Mouse (Mus musculus) limb, embryonic 14.5 days (tissue): ENCODE results near the gene Fam50b. TPM values are rescaled to one million over a fixed set of nuclear protein-coding genes. Genes with fewer than 3 reads are reported as not detected.
A peak's percentile ranks its signal among the peaks of the same experiment; 100 is the strongest.

Source experiments
- ATAC-seq: fragments of 200-750 bp; cut with Nextera tagmentation; 2 replicates; pipeline ENCODE4 v1.8.0; 2017; ENCODE audit warnings: low read depth, moderate number of reproducible peaks, moderate TSS enrichment; ENCODE audit not compliant: low FRiP score
- DNase-seq: peaks from one replicate; pipeline ENCODE4 v3.0.0-alpha.2; 2015; ENCODE audit warnings: low spot score
- H3K27ac ChIP-seq: fragments of 300-500 bp; sonication (generic); replicated peaks from 2 replicates; pipeline ENCODE4 v1.5.1; 2014; ENCODE audit warnings: low read depth, mild to moderate bottlenecking, low read length, moderate library complexity, mixed read lengths
- H3K27me3 ChIP-seq: fragments of 300-500 bp; sonication (generic); 2 replicates; pipeline ENCODE4 v1.6.1; 2014; ENCODE audit warnings: low read length, mixed read lengths; ENCODE audit not compliant: control insufficient read depth, insufficient read depth
- H3K36me3 ChIP-seq: fragments of 300-500 bp; sonication (generic); 2 replicates; pipeline ENCODE4 v1.6.1; 2014; ENCODE audit warnings: mild to moderate bottlenecking, low read length, moderate library complexity, mixed read lengths; ENCODE audit not compliant: control insufficient read depth, insufficient read depth
- H3K4me1 ChIP-seq: fragments of 300-500 bp; sonication (generic); 2 replicates; pipeline ENCODE4 v1.6.1; 2014; ENCODE audit warnings: antibody characterized with exemption, low read length, mixed read lengths; ENCODE audit not compliant: control insufficient read depth, insufficient read depth
- H3K4me2 ChIP-seq: fragments of 300-500 bp; sonication (generic); replicated peaks from 2 replicates; pipeline ENCODE4 v1.6.1; 2014; ENCODE audit warnings: low read depth, mild to moderate bottlenecking, low read length, moderate library complexity; ENCODE audit not compliant: severe bottlenecking
- H3K4me3 ChIP-seq: fragments of 300-500 bp; sonication (generic); replicated peaks from 2 replicates; pipeline ENCODE4 v1.5.1; 2014; ENCODE audit warnings: low read length
- H3K9ac ChIP-seq: fragments of 300-500 bp; sonication (generic); 2 replicates; pipeline ENCODE4 v1.6.1; 2014; ENCODE audit warnings: mild to moderate bottlenecking, low read depth, low read length, moderate library complexity; ENCODE audit not compliant: severe bottlenecking
- H3K9me3 ChIP-seq: fragments of 300-500 bp; sonication (generic); 2 replicates; pipeline ENCODE4 v1.6.1; 2016; ENCODE audit warnings: low read length; ENCODE audit not compliant: control insufficient read depth
- POLR2A ChIP-seq: fragments of 200-500 bp; IDR thresholded peaks from 2 replicates; pipeline ENCODE4 v1.8.0; 2012; ENCODE audit warnings: inconsistent platforms, mild to moderate bottlenecking, moderate library complexity, borderline replicate concordance; ENCODE audit not compliant: insufficient read depth, insufficient read length; ENCODE audit errors: extremely low read depth
- WGBS: fragments of 180-500 bp; shearing (Covaris S2); extraction: QIAGEN DNeasy Blood & Tissue Kit; methylation state at CpG from one replicate; pipeline ENCODE4 v1.1.7; 2014; 5-methylcytosine and 5-hydroxymethylcytosine counted together
- polyA plus RNA-seq, 2 experiments: library from polyadenylated mRNA; depleted of rRNA in 1 of 2; stranded (reverse) in 1 of 2; unstranded in 1 of 2; fragments of >200 nt; fragmentation: Nextera tagmentation in 1 of 2; extraction: Ambion mirVana in 1 of 2; gene quantifications; 2 replicates each; pipeline versions ENCODE4 v1.2.1 to v1.2.3; 2012 to 2014

The Fam50b gene
- polyA plus RNA-seq, 2 experiments, result not detected

DNA sequence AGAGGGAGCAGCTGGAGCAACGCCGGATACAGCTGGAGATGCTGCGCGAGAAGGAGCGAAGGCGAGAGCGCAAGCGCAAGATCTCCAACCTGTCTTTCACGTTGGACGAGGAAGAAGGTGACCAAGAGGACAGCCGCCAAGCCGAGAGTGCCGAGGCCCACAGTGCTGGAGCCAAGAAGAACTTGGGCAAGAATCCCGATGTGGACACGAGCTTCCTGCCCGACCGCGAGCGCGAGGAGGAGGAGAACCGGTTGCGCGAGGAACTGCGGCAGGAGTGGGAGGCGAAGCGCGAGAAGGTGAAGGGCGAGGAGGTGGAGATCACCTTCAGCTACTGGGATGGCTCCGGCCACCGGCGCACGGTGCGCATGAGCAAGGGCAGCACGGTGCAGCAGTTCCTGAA lies 12.2 kb downstream of the Fam50b start:
- Histone ChIP-seq H3K27me3 (no peaks in the 10 kb centered on the region), H3K4me3 (no peak overlapping the region), H3K4me1 (0 out of 2 replicates have a peak, but pooled peaks cover 3% of the 10 kb centered on the region), H3K4me2 (no peak overlapping the region), H3K9ac (no peak overlapping the region), H3K27ac (no peak overlapping the region), H3K9me3 (no peaks in the 10 kb centered on the region), H3K36me3 (no peaks in the 10 kb centered on the region)
- 94% methylated on average over 34 of the region's 34 CpGs for WGBS
- no peak for TF ChIP-seq POLR2A
- ATAC-seq (no peak), DNase-seq (no peak)

DNA sequence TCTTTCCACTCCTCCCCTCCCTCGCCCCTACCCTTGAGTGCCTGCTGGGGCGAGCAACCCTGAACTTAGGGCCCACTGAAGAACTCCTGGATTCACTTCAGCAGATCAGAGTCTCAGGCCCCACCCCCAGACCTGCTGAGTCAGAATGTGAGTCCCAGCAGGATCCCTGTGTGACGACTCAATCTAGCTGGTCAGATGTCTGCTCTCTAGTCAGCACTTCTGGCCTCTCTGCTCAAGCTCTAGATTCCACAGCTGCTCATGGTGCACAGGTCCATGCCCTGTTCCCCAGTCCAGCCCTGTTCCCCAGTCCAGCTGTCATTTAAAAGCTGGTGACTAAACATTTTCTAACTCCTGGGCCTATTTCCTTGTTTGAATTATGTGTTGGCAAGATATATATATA lies 13.9 kb downstream of the Fam50b start:
- no peaks in the 10 kb centered on the region for H3K9me3 ChIP-seq
- H3K4me3 ChIP-seq, result no peak overlapping the region
- ATAC-seq (no peak), DNase-seq (no peak)
- H3K4me1 ChIP-seq, result no peaks in the 10 kb centered on the region
- TF ChIP-seq POLR2A, result no peak
- no peaks in the 10 kb centered on the region for H3K36me3 ChIP-seq
- WGBS, result 63% methylated on average over 3 of the region's 3 CpGs
- no peaks in the 10 kb centered on the region for H3K27me3 ChIP-seq
- H3K27ac ChIP-seq, result no peak overlapping the region
- H3K9ac ChIP-seq, result no peak overlapping the region
- H3K4me2 ChIP-seq, result no peak overlapping the region

DNA sequence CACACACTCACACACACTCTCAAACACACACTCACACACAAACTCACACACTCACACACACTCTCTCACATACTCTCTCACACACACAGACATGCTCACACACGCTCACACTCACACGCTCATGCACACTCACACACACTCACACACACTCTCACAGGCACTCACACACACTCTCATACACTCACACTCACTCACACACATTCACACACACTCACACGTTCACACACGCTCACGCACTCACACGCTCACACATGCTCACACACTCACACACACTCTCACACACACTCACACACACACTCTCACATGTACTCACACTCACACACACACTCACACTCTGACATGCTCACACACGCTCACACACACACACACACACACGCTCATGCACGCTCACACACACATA lies 24.6 kb downstream of the Fam50b start:
- Histone ChIP-seq H3K27me3 (no peaks in the 10 kb centered on the region), H3K9me3 (no peaks in the 10 kb centered on the region), H3K4me3 (no peak overlapping the region), H3K27ac (no peak overlapping the region), H3K36me3 (no peaks in the 10 kb centered on the region), H3K4me2 (no peak overlapping the region), H3K4me1 (peaks cover 18% of the 10 kb centered on the region), H3K9ac (no peak overlapping the region)
- DNase-seq (no peak), ATAC-seq (no peak)
- WGBS, result 97% methylated on average over 9 of the region's 9 CpGs
- TF ChIP-seq POLR2A, result no peak

DNA sequence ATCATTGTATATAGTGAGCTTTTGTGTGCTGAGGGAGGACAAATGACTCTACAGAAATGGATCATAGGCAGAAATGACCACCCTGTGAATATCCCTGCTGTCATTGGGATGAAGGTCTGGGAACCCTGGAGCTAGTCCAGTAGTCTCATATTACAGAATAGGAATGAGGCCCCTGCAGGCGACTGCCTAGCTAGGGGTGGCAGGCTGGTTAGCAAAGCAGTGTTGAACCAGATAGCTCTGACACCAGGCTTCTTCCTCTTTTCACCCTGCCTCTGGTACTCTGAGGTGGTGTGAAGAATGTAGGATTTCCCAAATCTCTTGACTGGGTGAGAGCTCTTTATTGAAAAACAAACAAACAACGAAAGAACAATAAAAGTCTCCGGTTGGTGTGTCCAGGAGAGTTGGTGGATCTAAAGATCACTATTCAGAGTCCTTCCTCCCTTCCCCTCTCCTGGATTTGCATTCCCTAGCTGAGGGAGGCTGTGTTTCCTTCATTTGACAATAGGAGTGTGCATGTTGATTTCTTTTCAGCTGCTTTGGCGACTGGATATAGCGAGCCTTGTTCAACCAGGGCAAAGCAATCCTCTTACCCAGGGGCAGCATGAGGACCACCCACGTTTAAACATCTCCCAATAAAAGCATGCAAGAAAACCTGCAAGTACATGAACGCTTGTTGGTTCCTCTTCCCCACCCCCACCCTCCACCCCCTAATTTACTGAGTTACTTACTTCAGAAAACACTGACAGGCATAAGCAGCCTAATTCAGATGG lies 26.1 kb downstream of the Fam50b start:
- Histone ChIP-seq H3K4me2 (no peak overlapping the region; the same call in 1 of the 2 replicates), H3K4me3 (no peak overlapping the region), H3K27me3 (no peaks in the 10 kb centered on the region), H3K4me1 (peaks cover 18% of the 10 kb centered on the region), H3K9me3 (no peaks in the 10 kb centered on the region), H3K27ac (no peak overlapping the region; the same call in 1 of the 2 replicates), H3K36me3 (no peaks in the 10 kb centered on the region), H3K9ac (no peak overlapping the region)
- WGBS, result 6% methylated on average over 7 of the region's 7 CpGs
- peak; percentile 30 for DNase-seq
- ATAC-seq, result peak; percentile 28; the same call in 1 of the 2 replicates
- TF ChIP-seq POLR2A, result no peak

DNA sequence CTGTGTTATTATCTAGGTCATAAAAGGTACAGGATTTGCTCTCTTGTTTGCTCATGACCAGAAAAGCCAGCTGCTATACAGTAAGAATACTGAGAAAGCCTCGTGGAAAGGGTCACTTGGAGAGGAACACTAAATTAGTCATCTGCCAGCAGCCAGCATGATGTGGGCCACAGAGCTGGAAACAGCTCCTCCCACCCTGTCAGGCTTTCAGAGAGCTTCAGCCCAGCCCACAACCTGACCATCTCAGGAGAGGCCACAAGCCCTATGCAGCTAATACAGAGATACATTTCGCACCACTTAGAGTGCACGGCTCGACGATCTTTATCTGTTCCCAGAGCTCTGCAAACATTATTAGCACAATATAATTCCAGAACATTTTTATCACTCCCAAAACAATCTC lies 27.5 kb downstream of the Fam50b start:
- 48% methylated on average over 5 of the region's 5 CpGs for WGBS

More for the DNA sequence above, 27.5 kb downstream of the Fam50b start:
- H3K4me2 ChIP-seq, result no peak overlapping the region
- TF ChIP-seq POLR2A, result no peak
- H3K36me3 ChIP-seq, result no peaks in the 10 kb centered on the region
- DNase-seq, result peak; percentile 10
- H3K9ac ChIP-seq, result no peak overlapping the region
- no peak overlapping the region for H3K27ac ChIP-seq
- H3K9me3 ChIP-seq, result no peaks in the 10 kb centered on the region
- ATAC-seq, result peak; percentile 27; the same call in 1 of the 2 replicates
- no peaks in the 10 kb centered on the region for H3K27me3 ChIP-seq
- H3K4me1 ChIP-seq, result peaks cover 20% of the 10 kb centered on the region
- H3K4me3 ChIP-seq, result no peak overlapping the region
